Mouse (Mus musculus) liver, postnatal 0 days (tissue): Measurements from ENCODE around the gene Mgll.

Experiments used
- CTCF ChIP-seq: sonication (generic); IDR thresholded peaks from 2 replicates; pipeline ENCODE4 v1.5.1; 2016; ENCODE audit warnings: antibody characterized with exemption, low read depth
- EP300 ChIP-seq: IDR thresholded peaks from 2 replicates; pipeline ENCODE4 v1.6.1; 2016; ENCODE audit warnings: antibody characterized with exemption, low read depth, mild to moderate bottlenecking

DNA sequence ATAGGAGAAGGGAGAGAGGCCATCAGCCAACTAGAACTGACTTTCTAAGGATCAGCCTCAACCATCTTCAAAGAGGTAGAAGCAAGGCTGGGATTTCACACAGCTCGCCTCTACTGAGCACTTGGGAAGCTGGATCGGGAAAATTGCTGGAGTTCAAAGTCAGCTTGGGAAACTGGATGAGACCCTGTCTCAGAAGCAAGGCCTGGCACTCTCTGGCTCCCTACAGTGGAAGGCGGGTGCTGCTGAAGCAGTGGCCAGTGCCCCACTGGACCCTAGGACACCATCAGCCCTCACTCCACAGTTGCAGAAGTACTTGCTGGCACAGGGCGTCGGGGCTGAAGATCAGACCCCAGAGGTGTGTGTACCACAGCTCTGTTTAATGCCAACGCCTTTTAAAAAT is 133.6 kb downstream of the Mgll start:
- TF ChIP-seq CTCF (no peak), EP300 (no peak)
